Mouse (Mus musculus): Measurements from ENCODE around the gene Churc1. TPM values are rescaled to one million over a fixed set of nuclear protein-coding genes. Genes with fewer than 3 reads are reported as not detected.
A peak's percentile ranks its signal among the peaks of the same experiment; 100 is the strongest.

Churc1 gene
- total RNA-seq (2021): 10 to 100 TPM; 91.6 to 92.1 TPM
- long read RNA-seq, experiment 1, transcript Churc1-201 (4 exons, 676 nt): major isoform, 51 of 58 reads
- long read RNA-seq, experiment 1, partial matches to known transcripts: 1 of 58 reads
- long read RNA-seq, experiment 1, other reads (novel, unspliced or antisense): 1 of 58 reads
- long read RNA-seq, experiment 2, transcript Churc1-201 (4 exons, 676 nt): major isoform, 36 of 42 reads
- long read RNA-seq, experiment 2, partial matches to known transcripts: 1 of 42 reads
- long read RNA-seq, experiment 2, other reads (novel, unspliced or antisense): 1 of 42 reads

GRCm38 (mm10) chr12:76765354-76765851 lies at the start of gene Churc1, which contains the start of gene Fntb:
Gene Churc1, plus strand, starts transcription at chr12:76765538.
Gene Fntb, plus strand, starts transcription at chr12:76765589.
- DNase-seq: peak; percentile 96

- no peak for DNase-seq
These were observed 47.0 kb upstream of the Churc1 start for GRCm38 (mm10) chr12:76718384-76718783.

DNA sequence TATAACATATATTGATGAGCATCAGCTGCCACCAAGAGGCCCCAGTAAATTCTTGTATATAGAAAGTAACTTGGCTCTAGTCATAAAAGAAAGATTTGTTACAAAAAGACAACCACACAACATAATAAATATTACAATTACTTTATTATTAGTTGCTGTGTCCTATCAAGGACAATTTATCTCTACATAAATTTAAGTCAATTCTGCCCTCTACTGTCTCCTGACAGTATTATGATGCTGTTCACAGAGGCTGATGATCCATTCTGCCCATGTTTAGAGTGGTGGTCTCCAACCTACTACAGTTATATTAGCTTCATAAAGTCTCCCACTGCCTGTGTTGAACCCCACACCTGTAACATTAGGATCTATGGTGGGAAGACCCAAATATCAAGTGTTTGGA lies 44.8 kb upstream of the Churc1 start:
- no peak for DNase-seq

DNA sequence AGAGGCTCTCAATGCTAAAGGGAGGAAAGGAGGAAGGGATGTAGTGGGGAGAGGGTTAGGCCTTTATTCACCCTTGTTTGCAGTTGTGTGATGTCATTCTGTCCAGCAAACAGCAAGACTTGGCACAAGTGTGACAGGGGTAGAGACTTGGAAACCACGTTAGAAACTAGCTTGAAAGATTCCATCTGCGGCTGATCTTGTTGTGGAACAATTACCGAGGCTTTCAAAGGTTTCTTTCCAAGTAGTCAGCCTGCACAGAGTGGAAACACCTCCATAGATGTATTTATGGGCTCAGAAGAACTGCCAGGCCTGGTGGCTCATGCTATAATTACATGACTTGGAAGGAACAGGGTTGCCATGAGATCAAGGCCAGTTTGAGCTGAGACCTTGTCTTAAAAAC lies 43.3 kb upstream of the Churc1 start:
- DNase-seq: no peak

GRCm38 (mm10) chr12:76727955-76728354 lies 37.4 kb upstream of the Churc1 start:
- no peak for DNase-seq

- DNase-seq: peak in 1 of 2 experiments; percentile 0
These were observed 14.4 kb upstream of the Churc1 start for GRCm38 (mm10) chr12:76750866-76751459.

GRCm38 (mm10) chr12:76752652-76753318 lies 12.6 kb upstream of the Churc1 start:
- DNase-seq: peak; percentile 19 to 60

DNA sequence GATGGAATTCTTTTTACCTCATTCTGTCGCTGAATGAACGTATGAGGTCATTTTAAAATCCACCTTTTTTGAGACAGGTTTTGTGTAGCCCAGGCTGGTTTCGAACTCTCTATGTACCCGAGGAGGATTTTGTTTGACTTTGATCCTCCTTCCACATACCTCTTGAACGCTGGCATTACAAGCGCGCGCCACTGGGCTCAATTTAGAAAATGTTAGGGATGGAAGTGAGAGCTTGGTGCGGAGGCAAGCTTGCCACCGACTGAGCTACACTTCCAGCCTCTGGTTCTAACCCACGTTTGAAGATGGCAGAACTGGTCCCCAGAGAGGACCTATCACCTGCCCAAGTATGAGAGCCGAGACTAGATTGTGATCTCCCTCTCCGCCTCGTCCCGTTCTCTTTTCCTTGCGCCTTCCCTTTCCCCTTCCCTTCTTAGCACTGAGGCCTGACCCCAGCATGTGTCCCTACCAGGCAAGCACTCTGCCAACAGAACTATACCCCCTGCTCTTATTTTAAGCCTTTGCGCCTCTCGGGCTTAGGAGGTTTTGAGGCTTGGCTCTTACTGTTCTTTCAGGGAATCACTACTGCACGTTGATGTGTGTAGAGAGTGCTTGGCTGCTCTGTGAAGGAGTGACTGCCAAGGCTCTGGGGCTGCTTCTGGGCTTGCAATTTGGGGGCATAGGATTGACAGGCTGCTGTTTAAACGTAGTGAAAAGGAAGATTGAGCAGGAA lies 728 bp downstream of the Churc1 start:
- peak in 1 of 2 experiments; percentile 7 for DNase-seq

GRCm38 (mm10) chr12:76770841-76771500 lies 5.6 kb downstream of the Churc1 start:
- DNase-seq: no peak

DNA sequence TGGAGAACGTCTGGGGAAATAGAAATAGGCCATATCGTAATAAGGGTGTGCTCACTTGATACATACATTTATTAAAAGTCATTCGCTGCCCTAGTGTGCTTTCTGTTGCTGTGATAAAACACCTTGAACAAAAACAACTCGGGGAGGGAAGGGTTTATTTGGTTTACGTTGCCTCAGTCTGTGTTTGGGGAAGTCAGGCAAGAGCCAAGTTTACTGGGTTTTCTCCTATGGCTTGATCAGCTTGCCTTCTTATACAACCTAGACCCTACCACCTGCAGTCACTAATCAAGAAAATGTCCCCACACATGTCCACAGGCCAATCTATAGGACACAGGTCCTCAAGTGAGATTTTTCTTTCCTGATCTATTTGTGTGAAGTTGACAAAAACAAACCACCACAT lies 6.2 kb downstream of the Churc1 start:
- no peak for DNase-seq

DNA sequence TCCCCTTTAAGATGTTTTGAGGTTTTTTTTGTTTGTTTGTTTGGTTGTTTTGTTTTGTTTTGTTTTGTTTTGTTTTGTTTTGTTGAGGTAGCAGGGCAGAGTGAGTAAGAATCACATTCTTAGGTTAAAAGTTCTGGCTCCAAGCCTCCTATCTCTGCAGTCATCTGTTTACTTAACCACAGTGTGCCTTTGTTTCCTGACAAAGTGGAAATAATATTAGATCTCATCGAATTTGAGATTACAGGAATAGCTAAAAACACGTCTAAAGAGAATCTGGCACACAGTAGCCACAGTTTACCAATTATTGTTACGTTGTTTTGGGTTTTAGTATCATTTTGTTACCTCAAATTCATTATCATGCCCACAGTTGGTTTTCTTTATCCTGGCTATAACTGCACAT lies 9.3 kb downstream of the Churc1 start:
- DNase-seq: no peak

GRCm38 (mm10) chr12:76775132-76775531 lies 9.8 kb downstream of the Churc1 start:
- no peak for DNase-seq

DNA sequence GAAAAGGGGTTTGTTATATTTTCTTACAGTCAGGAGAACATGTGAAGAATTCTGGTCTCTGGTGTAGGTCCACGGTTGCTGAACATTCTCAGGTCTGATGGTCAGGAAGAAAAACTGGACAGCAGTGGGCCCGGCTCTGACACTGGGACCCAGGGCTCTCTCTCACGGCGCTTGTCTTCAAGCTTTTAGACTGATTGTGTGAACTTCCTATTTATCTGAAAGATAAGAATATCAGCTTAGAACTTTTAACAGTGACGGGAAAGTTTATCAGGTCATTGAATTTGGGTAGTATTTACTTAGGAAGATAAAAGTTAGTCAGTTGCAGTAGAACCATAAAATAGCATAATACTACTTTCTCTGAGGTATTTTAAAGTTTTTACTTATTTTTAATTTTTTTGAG lies 11.6 kb downstream of the Churc1 start:
- no peak for DNase-seq

- no peak for DNase-seq
These were observed 12.5 kb downstream of the Churc1 start for GRCm38 (mm10) chr12:76777845-76778244.

DNA sequence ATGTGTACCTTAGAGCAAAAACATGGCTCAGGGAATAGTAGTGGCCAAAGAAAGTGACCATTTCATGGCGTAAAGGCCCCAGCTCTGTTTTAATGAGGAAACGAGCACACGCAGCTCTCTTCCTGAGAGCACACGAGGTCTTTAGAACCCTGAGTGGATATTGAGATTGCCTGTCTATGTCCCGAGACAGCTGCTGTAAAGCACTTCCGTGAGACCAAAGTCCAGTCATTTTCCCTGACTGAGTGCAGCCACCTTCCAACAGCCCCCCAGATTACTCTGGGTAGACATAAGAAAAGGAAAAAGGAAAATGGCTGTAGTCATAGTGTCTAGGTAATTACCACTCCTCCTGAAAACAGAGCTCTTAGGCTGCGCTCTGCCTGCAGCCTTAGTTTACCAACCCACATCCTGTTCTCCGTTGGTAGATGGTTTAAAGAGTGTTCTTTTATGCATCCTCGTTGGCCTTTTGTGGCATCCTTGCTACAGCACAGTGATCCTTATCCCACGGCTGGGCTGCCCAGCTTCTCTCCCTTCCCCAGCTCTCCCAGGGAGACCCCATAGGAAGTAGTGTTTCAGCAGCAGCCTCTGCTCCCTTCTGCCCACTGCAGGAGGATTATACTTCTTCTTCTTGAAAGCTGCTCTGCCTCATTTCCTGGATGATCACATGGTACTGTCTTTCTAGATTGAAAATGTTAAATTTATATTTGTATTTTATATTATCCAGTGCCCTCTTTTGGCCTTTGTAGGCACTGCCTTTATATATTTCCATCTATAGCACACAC lies 13.2 kb downstream of the Churc1 start:
- no peak for DNase-seq

DNA sequence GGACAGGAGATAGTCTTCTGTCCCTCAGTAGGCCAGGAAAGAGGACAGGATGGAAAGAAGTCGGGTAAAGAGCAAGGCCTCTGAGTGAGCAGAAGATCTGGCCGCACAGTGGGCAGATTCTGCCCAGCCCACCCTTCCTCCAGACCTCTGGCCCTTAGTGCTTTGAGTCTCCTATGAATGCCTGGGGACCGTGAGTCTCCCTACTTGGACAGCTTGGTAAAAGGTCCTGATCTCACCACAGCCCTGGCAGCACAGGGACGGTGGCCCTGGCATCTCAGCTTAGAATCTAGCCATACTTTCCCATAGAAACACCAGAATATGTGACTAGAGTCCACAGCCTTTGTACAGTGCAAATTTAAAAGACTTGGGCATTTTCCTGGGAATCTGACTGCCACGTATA lies 14.6 kb downstream of the Churc1 start:
- no peak for DNase-seq

DNA sequence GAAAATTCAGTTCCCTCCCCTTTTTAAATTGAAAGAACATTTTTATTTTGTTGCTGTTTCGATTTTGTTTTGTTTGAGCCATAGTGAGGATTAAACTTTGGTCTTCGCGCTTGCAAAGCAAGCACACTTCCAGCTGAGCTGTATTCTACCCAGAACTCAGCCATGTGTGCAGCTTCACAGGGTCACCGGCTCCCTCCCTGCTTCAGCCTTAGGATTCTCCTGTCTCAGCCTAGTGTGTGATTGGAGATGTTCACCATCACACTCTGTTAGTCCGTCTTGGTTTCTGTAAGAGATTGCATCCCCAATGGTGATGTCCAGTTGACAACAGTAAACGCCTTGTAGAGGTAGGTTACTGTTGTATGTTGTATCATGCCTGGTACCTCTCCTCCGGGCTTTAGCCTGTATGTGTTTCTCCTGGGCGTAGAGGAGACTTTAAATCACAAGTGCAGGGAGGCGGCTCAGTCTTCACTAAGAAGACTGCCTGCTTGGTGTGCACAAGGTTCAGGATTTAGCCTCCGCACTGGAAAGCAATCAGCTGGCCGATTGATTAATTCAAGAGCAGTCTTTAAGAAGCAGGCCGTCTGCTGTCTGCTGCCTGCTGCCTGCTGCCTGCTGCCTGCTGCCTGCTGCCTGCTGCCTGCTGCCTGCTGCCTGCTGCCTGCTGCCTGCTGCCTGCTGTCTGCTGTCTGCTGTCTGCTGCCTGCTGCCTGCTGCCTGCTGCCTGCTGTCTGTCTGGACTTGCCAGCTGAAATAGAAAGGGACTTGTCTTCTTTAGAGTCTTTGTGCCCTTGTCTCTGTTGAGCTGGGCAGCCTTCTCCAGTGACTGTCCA lies 15.5 kb downstream of the Churc1 start:
- no peak for DNase-seq

GRCm38 (mm10) chr12:76784056-76784619 lies 18.8 kb downstream of the Churc1 start:
- DNase-seq: peak; percentile 34 to 53

DNA sequence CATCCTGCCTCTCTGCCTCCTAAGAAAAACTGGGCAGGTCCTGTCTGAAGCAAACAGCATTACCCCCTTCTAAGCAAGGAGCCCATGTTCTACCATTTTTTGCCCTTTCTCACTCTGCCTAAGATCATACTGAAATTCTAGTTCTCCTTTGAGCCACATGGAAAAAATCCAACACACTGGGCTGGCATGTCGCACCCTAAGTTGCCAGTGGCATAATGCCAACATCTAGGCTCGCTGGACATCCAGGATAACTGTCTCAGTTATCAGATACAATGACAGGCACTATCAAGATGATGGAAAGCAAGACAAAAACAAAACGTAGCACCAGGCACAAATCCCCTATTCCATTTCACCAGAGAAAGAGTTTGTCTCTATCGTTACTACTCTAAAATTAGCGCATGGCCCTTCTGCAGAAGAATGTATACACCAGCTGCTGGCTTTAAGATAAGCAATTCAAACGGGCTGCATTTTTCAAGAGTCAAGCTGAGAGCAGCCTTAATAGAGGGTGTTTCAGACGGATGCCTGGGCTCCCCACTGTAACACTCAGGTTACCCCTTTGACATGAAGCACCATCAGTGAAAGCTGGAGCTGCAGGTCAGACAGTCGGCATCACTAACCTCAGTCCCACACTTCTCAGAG lies 25.2 kb downstream of the Churc1 start:
- no peak for DNase-seq

All from heart, adult 18-20 months (tissue).